Mouse (Mus musculus) forebrain, embryonic 11.5 days (tissue): Measurements from ENCODE around the gene Tpst1. TPM values are rescaled to one million over a fixed set of nuclear protein-coding genes. Genes with fewer than 3 reads are reported as not detected.

Experiments used
- ATAC-seq: fragments of 200-750 bp; cut with Nextera tagmentation; replicated peaks from 2 replicates; pipeline ENCODE4 v1.8.0; 2017; ENCODE audit warnings: moderate TSS enrichment; ENCODE audit not compliant: low FRiP score
- DNase-seq: peaks from one replicate; pipeline ENCODE4 v3.0.0-alpha.2; 2017; ENCODE audit warnings: low spot score
- H3K27ac ChIP-seq: fragments of 300-500 bp; sonication (generic); 2 replicates; pipeline ENCODE4 v1.5.1; 2014; ENCODE audit warnings: low read depth, low read length
- H3K27me3 ChIP-seq: fragments of 300-500 bp; sonication (generic); 2 replicates; pipeline ENCODE4 v1.6.1; 2014; ENCODE audit warnings: mild to moderate bottlenecking, low read length, mixed read lengths; ENCODE audit not compliant: control insufficient read depth, insufficient read depth
- H3K36me3 ChIP-seq: fragments of 300-500 bp; sonication (generic); 2 replicates; pipeline ENCODE4 v1.6.1; 2014; ENCODE audit warnings: mild to moderate bottlenecking, low read length, moderate library complexity, mixed read lengths; ENCODE audit not compliant: control insufficient read depth, insufficient read depth
- H3K4me1 ChIP-seq: fragments of 300-500 bp; sonication (generic); replicated peaks from 2 replicates; pipeline ENCODE4 v1.6.1; 2014; ENCODE audit warnings: low read length, mixed read lengths; ENCODE audit not compliant: control insufficient read depth, insufficient read depth
- H3K4me2 ChIP-seq: fragments of 300-500 bp; sonication (generic); 2 replicates; pipeline ENCODE4 v1.6.1; 2014; ENCODE audit warnings: low read depth, mild to moderate bottlenecking, low read length, moderate library complexity, mixed read lengths; ENCODE audit not compliant: severe bottlenecking
- H3K4me3 ChIP-seq: fragments of 300-500 bp; sonication (generic); 2 replicates; pipeline ENCODE4 v1.5.1; 2014; ENCODE audit warnings: low read depth, low read length
- H3K9ac ChIP-seq: fragments of 300-500 bp; sonication (generic); 2 replicates; pipeline ENCODE4 v1.6.1; 2014; ENCODE audit warnings: low read length
- H3K9me3 ChIP-seq: fragments of 300-500 bp; sonication (generic); 2 replicates; pipeline ENCODE4 v1.6.1; 2016; ENCODE audit warnings: low read length, mixed read lengths; ENCODE audit not compliant: control insufficient read depth
- WGBS: fragments of 180-500 bp; shearing (Covaris S2); extraction: QIAGEN DNeasy Blood & Tissue Kit; methylation state at CpG from one replicate; pipeline ENCODE4 v1.1.7; 2014; 5-methylcytosine and 5-hydroxymethylcytosine counted together
- polyA plus RNA-seq: library from polyadenylated mRNA; unstranded; fragments of >200 nt; fragmentation: Nextera tagmentation; extraction: Ambion mirVana; gene quantifications from 2 replicates; pipeline ENCODE4 v1.2.1, GENCODE M21; 2014

Tpst1 gene
- polyA plus RNA-seq, 1 experiment from 2014 or later: 60.8 TPM

DNA sequence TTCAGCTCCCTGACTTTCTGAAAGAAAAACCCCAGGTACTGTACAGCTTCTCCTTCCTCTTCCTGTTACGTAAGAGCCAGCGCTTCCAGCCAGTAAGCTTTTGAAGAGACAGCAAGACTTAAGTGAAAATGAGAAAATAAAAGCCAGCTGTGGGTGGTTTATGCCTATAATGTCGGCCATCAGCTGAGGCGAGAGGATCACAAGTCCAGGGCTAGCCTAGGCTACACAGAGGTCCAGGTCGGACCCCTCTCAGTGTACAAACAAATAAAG is 56.3 kb downstream of the Tpst1 start:
- H3K9me3 ChIP-seq: no peaks in the 10 kb centered on the region
- no peak overlapping the region for H3K9ac ChIP-seq
- H3K4me2 ChIP-seq: no peak overlapping the region
- no peaks in the 10 kb centered on the region for H3K4me1 ChIP-seq
- ATAC-seq (no peak), DNase-seq (no peak)
- H3K27ac ChIP-seq: no peak overlapping the region
- 89% methylated on average over 5 of the region's 5 CpGs for WGBS
- no peaks in the 10 kb centered on the region for H3K27me3 ChIP-seq
- H3K4me3 ChIP-seq: no peak overlapping the region
- no peaks in the 10 kb centered on the region for H3K36me3 ChIP-seq

- Histone ChIP-seq H3K4me3 (no peak overlapping the region), H3K4me2 (no peak overlapping the region), H3K4me1 (no peaks in the 10 kb centered on the region), H3K36me3 (no peaks in the 10 kb centered on the region), H3K9me3 (no peaks in the 10 kb centered on the region), H3K9ac (no peak overlapping the region), H3K27me3 (no peaks in the 10 kb centered on the region), H3K27ac (no peak overlapping the region)
- no peak for DNase-seq
- WGBS: 94% methylated on average over 13 of the region's 13 CpGs
- no peak for ATAC-seq
Measured at GRCm38 (mm10) chr5:130136597-130136996, 63.5 kb downstream of the Tpst1 start.

DNA sequence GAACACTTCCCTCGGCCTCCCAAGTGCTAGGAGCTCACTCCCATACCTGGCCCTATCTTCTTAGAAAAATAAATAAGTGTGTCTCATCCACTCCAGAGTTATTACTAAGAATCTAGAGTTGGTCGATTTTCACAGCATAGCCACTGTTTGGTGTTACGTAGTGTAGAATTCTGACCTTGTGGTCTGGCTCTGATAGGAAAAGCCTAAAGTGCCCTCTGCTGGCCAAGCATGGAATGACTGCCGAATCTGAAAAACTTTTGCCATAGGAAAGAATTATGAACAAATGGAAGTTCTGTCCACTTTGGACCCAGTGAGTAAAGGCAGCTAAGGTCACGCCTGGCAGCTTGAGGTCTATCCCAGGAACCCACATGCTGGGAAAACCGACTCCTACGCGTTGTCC is 66.3 kb downstream of the Tpst1 start:
- no peak overlapping the region for H3K27ac ChIP-seq
- H3K27me3 ChIP-seq: no peaks in the 10 kb centered on the region; the same call in 1 of the 2 replicates
- H3K4me1 ChIP-seq: no peaks in the 10 kb centered on the region; the same call in 1 of the 2 replicates
- no peaks in the 10 kb centered on the region for H3K36me3 ChIP-seq
- no peak overlapping the region for H3K4me2 ChIP-seq
- H3K4me3 ChIP-seq: no peak overlapping the region
- no peaks in the 10 kb centered on the region for H3K9me3 ChIP-seq
- ATAC-seq (no peak), DNase-seq (peak; percentile 84)
- no peak overlapping the region for H3K9ac ChIP-seq
- 34% methylated on average over 8 of the region's 8 CpGs for WGBS

- no peak overlapping the region for H3K4me3 ChIP-seq
- no peak overlapping the region for H3K27ac ChIP-seq
- H3K9ac ChIP-seq: no peak overlapping the region
- H3K9me3 ChIP-seq: no peaks in the 10 kb centered on the region
- peaks cover 4% of the 10 kb centered on the region; the same call in 1 of the 2 replicates for H3K4me1 ChIP-seq
- H3K36me3 ChIP-seq: no peaks in the 10 kb centered on the region
- no peak overlapping the region for H3K4me2 ChIP-seq
- H3K27me3 ChIP-seq: no peaks in the 10 kb centered on the region; the same call in 1 of the 2 replicates
- ATAC-seq: no peak
- 89% methylated on average over 5 of the region's 5 CpGs for WGBS
- DNase-seq: no peak
Measured at GRCm38 (mm10) chr5:130141138-130141537, 68.0 kb downstream of the Tpst1 start.

- no peak overlapping the region for H3K4me2 ChIP-seq
- no peak overlapping the region for H3K27ac ChIP-seq
- no peaks in the 10 kb centered on the region for H3K36me3 ChIP-seq
- H3K9ac ChIP-seq: no peak overlapping the region
- WGBS: 72% methylated on average over 4 of the region's 4 CpGs
- ATAC-seq: no peak
- no peaks in the 10 kb centered on the region for H3K9me3 ChIP-seq
- H3K4me1 ChIP-seq: peaks cover 4% of the 10 kb centered on the region; the same call in 1 of the 2 replicates
- H3K27me3 ChIP-seq: no peaks in the 10 kb centered on the region; the same call in 1 of the 2 replicates
- DNase-seq: no peak
- H3K4me3 ChIP-seq: no peak overlapping the region
Measured at GRCm38 (mm10) chr5:130142041-130142440, 68.9 kb downstream of the Tpst1 start.

GRCm38 (mm10) chr5:130143101-130143500 is 70.0 kb downstream of the Tpst1 start:
- Histone ChIP-seq H3K27me3 (no peaks in the 10 kb centered on the region; the same call in 1 of the 2 replicates), H3K4me3 (no peak overlapping the region), H3K9me3 (no peaks in the 10 kb centered on the region), H3K4me2 (no peak overlapping the region), H3K4me1 (peaks cover 4% of the 10 kb centered on the region; the same call in 1 of the 2 replicates), H3K36me3 (no peaks in the 10 kb centered on the region), H3K9ac (no peak overlapping the region), H3K27ac (no peak overlapping the region)
- ATAC-seq (no peak), DNase-seq (no peak)
- WGBS: 95% methylated on average over 7 of the region's 7 CpGs

- H3K4me2 ChIP-seq: peak overlapping the region; percentile 91
- peaks cover 4% of the 10 kb centered on the region; the same call in 1 of the 2 replicates for H3K4me1 ChIP-seq
- peak overlapping the region; percentile 37 for H3K9ac ChIP-seq
- DNase-seq (peak; percentile 82), ATAC-seq (peak; percentile 63)
- H3K27me3 ChIP-seq: no peaks in the 10 kb centered on the region; the same call in 1 of the 2 replicates
- peak overlapping the region; percentile 26; the same call in 1 of the 2 replicates for H3K27ac ChIP-seq
- H3K4me3 ChIP-seq: peak overlapping the region; percentile 44
- 4% methylated on average over 20 of the region's 20 CpGs for WGBS
- H3K9me3 ChIP-seq: no peaks in the 10 kb centered on the region
- H3K36me3 ChIP-seq: no peaks in the 10 kb centered on the region
Measured at GRCm38 (mm10) chr5:130143977-130144333, 70.8 kb downstream of the Tpst1 start.

DNA sequence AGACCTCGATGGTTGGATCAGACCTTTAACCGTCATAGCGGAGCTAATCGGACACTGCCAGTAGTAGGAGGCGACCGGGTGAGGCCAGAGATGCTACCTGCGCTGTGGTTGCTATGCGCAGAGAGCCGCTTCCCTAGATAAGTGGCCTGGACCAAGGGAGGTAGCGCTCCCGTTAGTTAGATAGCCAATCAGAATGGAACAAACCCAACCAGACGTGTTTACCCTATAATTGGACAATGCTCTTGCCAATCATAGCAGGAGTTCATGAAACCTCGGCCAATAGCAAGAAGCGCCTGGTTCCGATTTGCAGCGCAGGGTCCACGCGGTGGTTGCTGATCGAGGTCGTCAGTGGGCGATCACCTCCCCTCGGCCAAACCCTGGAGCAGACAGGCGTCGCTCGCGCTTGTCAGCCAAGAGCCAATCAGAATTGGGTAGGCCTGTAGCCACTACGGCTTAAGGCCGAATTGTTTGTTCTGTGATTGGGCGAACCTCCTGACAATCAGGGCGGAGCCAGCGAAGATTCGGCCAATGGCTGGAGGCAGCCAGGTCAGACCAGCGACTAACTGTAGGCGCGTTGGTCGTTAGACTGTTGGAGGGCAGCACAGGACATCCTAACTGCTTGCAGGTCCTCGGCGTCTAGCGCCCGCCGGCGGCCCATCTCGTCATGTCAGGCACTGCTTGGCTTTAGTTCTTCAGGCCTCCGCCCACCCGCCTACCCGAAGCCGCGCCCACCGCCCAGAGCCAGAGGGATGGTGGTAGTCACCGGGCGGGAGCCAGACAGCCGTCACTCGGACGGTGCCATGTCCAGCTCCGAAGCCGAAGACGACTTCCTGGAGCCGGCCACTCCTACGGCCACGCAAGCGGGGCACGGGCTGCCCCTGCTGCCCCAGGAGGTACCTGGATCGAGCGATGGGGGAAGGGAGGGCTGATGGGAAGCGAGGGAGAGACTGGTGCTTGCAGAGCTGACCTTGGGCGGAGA is 71.5 kb downstream of the Tpst1 start, which contains the start of gene Kctd7:
TSS of gene Kctd7 (plus strand) at position 528 of the 979 bp plus-strand sequence.
- Histone ChIP-seq H3K4me3 (peak within 1 kb of the TSS; percentile 44), H3K4me2 (peak within 1 kb of the TSS; percentile 91), H3K27me3 (no peaks in the 10 kb centered on the region; the same call in 1 of the 2 replicates), H3K9me3 (no peaks in the 10 kb centered on the region), H3K9ac (peak within 1 kb of the TSS; percentile 69), H3K4me1 (peaks cover 4% of the 10 kb centered on the region; the same call in 1 of the 2 replicates), H3K36me3 (no peaks in the 10 kb centered on the region), H3K27ac (peak within 1 kb of the TSS; percentile 26; the same call in 1 of the 2 replicates)
- under 1% methylated on average over 66 of the region's 66 CpGs for WGBS
- ATAC-seq (peak; percentile 97), DNase-seq (peak; percentile 96)
